Mouse (Mus musculus): Measurements from ENCODE around the gene Pate2. TPM values are rescaled to one million over a fixed set of nuclear protein-coding genes. Genes with fewer than 3 reads are reported as not detected.
A peak's percentile ranks its signal among the peaks of the same experiment; 100 is the strongest.

Gene Pate2
- polyA plus RNA-seq, 1 experiment from 2014 or later: 1.2 TPM

- Histone ChIP-seq H3K9me3 (replicated peaks; ENCODE audit: control insufficient read depth, low read length, poor library complexity, severe bottlenecking) (no peaks in the 10 kb centered on the region), H3K27ac (ENCODE audit: low read length) (no peak overlapping the region), H3K36me3 (ENCODE audit: control insufficient read depth, insufficient read depth, low read length) (no peaks in the 10 kb centered on the region), H3K4me2 (ENCODE audit: low read length) (no peak overlapping the region), H3K27me3 (ENCODE audit: control insufficient read depth, insufficient read depth, low read depth, low read length) (no peaks in the 10 kb centered on the region), H3K4me3 (ENCODE audit: low read depth, low read length) (no peak overlapping the region), H3K4me1 (ENCODE audit: control insufficient read depth, insufficient read depth, low read length) (no peaks in the 10 kb centered on the region), H3K9ac (ENCODE audit: low read depth, low read length) (no peak overlapping the region)
- WGBS: 80% methylated on average over 9 of the region's 9 CpGs
- no peak for ATAC-seq
Observed at GRCm38 (mm10) chr9:35533266-35533665, 36.8 kb upstream of the Pate2 start.

GRCm38 (mm10) chr9:35535110-35535509 lies 35.0 kb upstream of the Pate2 start:
- H3K9me3 ChIP-seq (replicated peaks; ENCODE audit: control insufficient read depth, low read length, poor library complexity, severe bottlenecking): no peaks in the 10 kb centered on the region
- H3K4me2 ChIP-seq (ENCODE audit: low read length): no peak overlapping the region
- no peaks in the 10 kb centered on the region for H3K27me3 ChIP-seq (ENCODE audit: control insufficient read depth, insufficient read depth, low read depth, low read length)
- WGBS: 8% methylated on average over 2 of the region's 2 CpGs
- ATAC-seq: peak; percentile 90
- H3K36me3 ChIP-seq (ENCODE audit: control insufficient read depth, insufficient read depth, low read length): 0 out of 2 replicates have a peak, but pooled peaks cover 2% of the 10 kb centered on the region
- no peak overlapping the region for H3K4me3 ChIP-seq (ENCODE audit: low read depth, low read length)
- no peaks in the 10 kb centered on the region for H3K4me1 ChIP-seq (ENCODE audit: control insufficient read depth, insufficient read depth, low read length)
- H3K27ac ChIP-seq (ENCODE audit: low read length): no peak overlapping the region
- no peak overlapping the region for H3K9ac ChIP-seq (ENCODE audit: low read depth, low read length)

- H3K27me3 ChIP-seq (ENCODE audit: control insufficient read depth, insufficient read depth, low read depth, low read length): no peaks in the 10 kb centered on the region
- H3K4me2 ChIP-seq (ENCODE audit: low read length): no peak overlapping the region
- no peak for ATAC-seq
- no peak overlapping the region for H3K4me3 ChIP-seq (ENCODE audit: low read depth, low read length)
- peaks cover 5% of the 10 kb centered on the region for H3K36me3 ChIP-seq (ENCODE audit: control insufficient read depth, insufficient read depth, low read length)
- whole genome bisulfite sequencing: 78% methylated on average over 4 of the region's 4 CpGs
- no peak overlapping the region for H3K27ac ChIP-seq (ENCODE audit: low read length)
- no peaks in the 10 kb centered on the region for H3K9me3 ChIP-seq (replicated peaks; ENCODE audit: control insufficient read depth, low read length, poor library complexity, severe bottlenecking)
- no peaks in the 10 kb centered on the region for H3K4me1 ChIP-seq (ENCODE audit: control insufficient read depth, insufficient read depth, low read length)
- no peak overlapping the region for H3K9ac ChIP-seq (ENCODE audit: low read depth, low read length)
Observed at GRCm38 (mm10) chr9:35535876-35536275, 34.2 kb upstream of the Pate2 start.

GRCm38 (mm10) chr9:35539001-35539750 lies 30.9 kb upstream of the Pate2 start:
- no peak overlapping the region for H3K27ac ChIP-seq (ENCODE audit: low read length)
- 75% methylated on average over 13 of the region's 13 CpGs for WGBS
- ATAC-seq: no peak
- H3K27me3 ChIP-seq (ENCODE audit: control insufficient read depth, insufficient read depth, low read depth, low read length): no peaks in the 10 kb centered on the region
- H3K4me3 ChIP-seq (ENCODE audit: low read depth, low read length): no peak overlapping the region
- peaks cover 12% of the 10 kb centered on the region for H3K36me3 ChIP-seq (ENCODE audit: control insufficient read depth, insufficient read depth, low read length)
- H3K4me2 ChIP-seq (ENCODE audit: low read length): no peak overlapping the region
- no peaks in the 10 kb centered on the region for H3K9me3 ChIP-seq (replicated peaks; ENCODE audit: control insufficient read depth, low read length, poor library complexity, severe bottlenecking)
- H3K9ac ChIP-seq (ENCODE audit: low read depth, low read length): no peak overlapping the region
- H3K4me1 ChIP-seq (ENCODE audit: control insufficient read depth, insufficient read depth, low read length): no peaks in the 10 kb centered on the region

DNA sequence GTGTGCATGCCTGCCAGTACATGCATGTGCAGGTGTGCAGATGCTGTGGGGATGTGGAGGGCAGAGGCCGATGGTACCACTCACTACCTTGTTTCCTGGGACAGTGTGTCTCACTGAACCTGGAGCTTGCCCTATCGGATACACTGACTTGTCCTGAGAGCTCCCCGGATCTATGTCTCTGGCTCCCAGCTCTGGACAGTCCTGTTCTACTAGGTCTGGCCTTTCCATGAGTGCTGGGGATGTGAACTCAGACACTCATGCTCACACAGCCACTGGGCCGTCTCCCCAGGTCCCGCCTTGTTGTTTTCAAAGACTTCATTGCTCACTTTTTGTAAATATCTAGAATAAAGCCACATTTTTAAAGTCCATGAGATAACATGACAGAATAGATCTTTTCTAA lies 29.1 kb upstream of the Pate2 start:
- no peak overlapping the region for H3K27ac ChIP-seq (ENCODE audit: low read length)
- H3K4me1 ChIP-seq (ENCODE audit: control insufficient read depth, insufficient read depth, low read length): no peaks in the 10 kb centered on the region
- peak; percentile 44; the same call in 1 of the 2 replicates for ATAC-seq
- H3K27me3 ChIP-seq (ENCODE audit: control insufficient read depth, insufficient read depth, low read depth, low read length): no peaks in the 10 kb centered on the region
- no peak overlapping the region for H3K9ac ChIP-seq (ENCODE audit: low read depth, low read length)
- H3K4me2 ChIP-seq (ENCODE audit: low read length): no peak overlapping the region
- H3K9me3 ChIP-seq (replicated peaks; ENCODE audit: control insufficient read depth, low read length, poor library complexity, severe bottlenecking): no peaks in the 10 kb centered on the region
- H3K36me3 ChIP-seq (ENCODE audit: control insufficient read depth, insufficient read depth, low read length): peaks cover 15% of the 10 kb centered on the region
- no peak overlapping the region for H3K4me3 ChIP-seq (ENCODE audit: low read depth, low read length)
- 90% methylated on average over 5 of the region's 5 CpGs for WGBS

GRCm38 (mm10) chr9:35541488-35541887 lies 28.6 kb upstream of the Pate2 start:
- 10% methylated on average over 6 of the region's 6 CpGs for WGBS
- Histone ChIP-seq H3K4me2 (ENCODE audit: low read length) (no peak overlapping the region), H3K36me3 (ENCODE audit: control insufficient read depth, insufficient read depth, low read length) (peaks cover 15% of the 10 kb centered on the region)

DNA sequence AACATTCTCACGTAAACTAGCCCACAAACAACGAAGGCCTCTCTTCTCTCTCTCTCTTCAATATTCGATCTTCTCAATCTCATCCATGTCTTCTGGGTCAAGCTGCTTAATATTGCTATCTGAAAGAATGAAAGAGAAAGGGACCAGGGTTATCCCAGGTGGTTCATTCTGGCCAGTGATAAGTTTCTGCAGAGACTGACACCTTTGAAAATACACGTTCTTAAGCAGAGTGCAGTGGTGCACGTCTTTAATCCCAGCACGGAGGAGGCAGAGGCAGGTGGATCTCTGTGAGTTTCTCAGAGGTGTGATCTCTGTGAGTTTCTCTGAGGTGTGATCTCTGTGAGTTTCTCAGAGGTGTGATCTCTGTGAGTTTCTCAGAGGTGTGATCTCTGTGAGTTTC lies 28.1 kb upstream of the Pate2 start:
- Histone ChIP-seq H3K36me3 (ENCODE audit: control insufficient read depth, insufficient read depth, low read length) (peaks cover 20% of the 10 kb centered on the region), H3K4me2 (ENCODE audit: low read length) (no peak overlapping the region), H3K4me1 (ENCODE audit: control insufficient read depth, insufficient read depth, low read length) (no peaks in the 10 kb centered on the region), H3K9ac (ENCODE audit: low read depth, low read length) (no peak overlapping the region), H3K27me3 (ENCODE audit: control insufficient read depth, insufficient read depth, low read depth, low read length) (no peaks in the 10 kb centered on the region), H3K4me3 (ENCODE audit: low read depth, low read length) (no peak overlapping the region), H3K27ac (ENCODE audit: low read length) (no peak overlapping the region), H3K9me3 (replicated peaks; ENCODE audit: control insufficient read depth, low read length, poor library complexity, severe bottlenecking) (no peaks in the 10 kb centered on the region)
- 76% methylated on average over 6 of the region's 6 CpGs for WGBS
- no peak for ATAC-seq

More at GRCm38 (mm10) chr9:35541488-35541887, 28.6 kb upstream of the Pate2 start:
- Histone ChIP-seq H3K9me3 (replicated peaks; ENCODE audit: control insufficient read depth, low read length, poor library complexity, severe bottlenecking) (no peaks in the 10 kb centered on the region), H3K4me1 (ENCODE audit: control insufficient read depth, insufficient read depth, low read length) (no peaks in the 10 kb centered on the region), H3K4me3 (ENCODE audit: low read depth, low read length) (no peak overlapping the region), H3K9ac (ENCODE audit: low read depth, low read length) (no peak overlapping the region), H3K27me3 (ENCODE audit: control insufficient read depth, insufficient read depth, low read depth, low read length) (no peaks in the 10 kb centered on the region), H3K27ac (ENCODE audit: low read length) (no peak overlapping the region)
- peak; percentile 83 for ATAC-seq

GRCm38 (mm10) chr9:35543099-35543860 lies 26.8 kb upstream of the Pate2 start:
- ATAC-seq: no peak
- no peaks in the 10 kb centered on the region for H3K4me1 ChIP-seq (ENCODE audit: control insufficient read depth, insufficient read depth, low read length)
- 74% methylated on average over 14 of the region's 14 CpGs for WGBS
- no peak overlapping the region for H3K4me3 ChIP-seq (ENCODE audit: low read depth, low read length)
- H3K27me3 ChIP-seq (ENCODE audit: control insufficient read depth, insufficient read depth, low read depth, low read length): no peaks in the 10 kb centered on the region
- H3K4me2 ChIP-seq (ENCODE audit: low read length): no peak overlapping the region
- H3K27ac ChIP-seq (ENCODE audit: low read length): no peak overlapping the region
- no peaks in the 10 kb centered on the region for H3K9me3 ChIP-seq (replicated peaks; ENCODE audit: control insufficient read depth, low read length, poor library complexity, severe bottlenecking)
- peaks cover 22% of the 10 kb centered on the region for H3K36me3 ChIP-seq (ENCODE audit: control insufficient read depth, insufficient read depth, low read length)
- H3K9ac ChIP-seq (ENCODE audit: low read depth, low read length): no peak overlapping the region

GRCm38 (mm10) chr9:35544666-35545065 lies 25.4 kb upstream of the Pate2 start:
- H3K4me2 ChIP-seq (ENCODE audit: low read length): no peak overlapping the region
- no peak overlapping the region for H3K9ac ChIP-seq (ENCODE audit: low read depth, low read length)
- peaks cover 22% of the 10 kb centered on the region for H3K36me3 ChIP-seq (ENCODE audit: control insufficient read depth, insufficient read depth, low read length)
- WGBS: 87% methylated on average over 2 of the region's 2 CpGs
- no peak overlapping the region for H3K4me3 ChIP-seq (ENCODE audit: low read depth, low read length)
- no peak for ATAC-seq
- no peaks in the 10 kb centered on the region for H3K27me3 ChIP-seq (ENCODE audit: control insufficient read depth, insufficient read depth, low read depth, low read length)
- H3K4me1 ChIP-seq (ENCODE audit: control insufficient read depth, insufficient read depth, low read length): no peaks in the 10 kb centered on the region
- H3K9me3 ChIP-seq (replicated peaks; ENCODE audit: control insufficient read depth, low read length, poor library complexity, severe bottlenecking): no peaks in the 10 kb centered on the region
- H3K27ac ChIP-seq (ENCODE audit: low read length): no peak overlapping the region

All from midbrain, embryonic 16.5 days (tissue).